Mouse (Mus musculus): ENCODE measurements at regions not wholly inside any gene's neighbourhood (a gene's known extent, or its start where the extent isn't known, plus 50 kb on each side); places are given as distances from the start of the nearest gene placed in this dataset.

DNA sequence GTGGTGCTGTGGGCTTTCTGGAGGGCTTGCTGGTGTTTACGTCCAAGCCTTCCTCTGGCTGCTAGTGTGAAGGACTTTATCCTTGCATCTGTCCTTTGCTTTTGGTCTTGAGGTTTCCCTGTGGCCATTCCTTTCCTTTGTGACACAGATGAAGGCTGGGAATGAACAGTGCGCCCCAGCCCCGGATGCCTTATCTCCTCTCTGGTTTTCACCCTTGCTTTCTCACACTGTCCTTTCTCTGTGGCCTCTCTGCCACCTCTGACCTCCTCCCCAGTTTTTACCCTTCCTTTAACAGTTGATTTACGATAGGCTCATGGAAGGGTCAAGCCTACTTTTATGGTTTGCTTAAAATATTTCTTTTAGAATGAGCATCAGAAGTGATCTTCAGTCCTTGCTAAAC lies 53.2 kb downstream of the Gas1 start:
- in situ Hi-C loops (cut with MboI, MseI), result no loop called here

DNA sequence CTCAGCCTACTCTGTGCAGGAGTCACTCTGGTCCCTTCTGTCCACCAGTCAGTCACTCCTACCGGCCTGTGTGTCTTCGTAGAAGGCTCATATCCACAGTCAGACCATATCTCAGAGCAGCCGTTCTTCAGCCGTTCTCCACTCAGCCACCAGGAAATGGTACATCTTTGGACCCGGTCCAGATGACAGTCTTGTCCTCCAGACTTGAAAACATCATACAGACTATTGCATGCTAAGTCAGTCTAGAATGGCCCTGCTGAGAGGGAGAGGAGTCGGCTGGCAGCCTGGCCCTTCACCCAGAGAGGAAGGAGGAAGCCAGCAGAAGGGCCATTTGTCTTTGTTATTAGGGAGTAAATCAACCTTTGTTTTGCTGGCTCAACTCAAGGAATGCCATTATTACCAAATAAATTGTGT lies 54.0 kb downstream of the Gas1 start:
- in situ Hi-C loops (cut with MboI, MseI), result no loop called here

DNA sequence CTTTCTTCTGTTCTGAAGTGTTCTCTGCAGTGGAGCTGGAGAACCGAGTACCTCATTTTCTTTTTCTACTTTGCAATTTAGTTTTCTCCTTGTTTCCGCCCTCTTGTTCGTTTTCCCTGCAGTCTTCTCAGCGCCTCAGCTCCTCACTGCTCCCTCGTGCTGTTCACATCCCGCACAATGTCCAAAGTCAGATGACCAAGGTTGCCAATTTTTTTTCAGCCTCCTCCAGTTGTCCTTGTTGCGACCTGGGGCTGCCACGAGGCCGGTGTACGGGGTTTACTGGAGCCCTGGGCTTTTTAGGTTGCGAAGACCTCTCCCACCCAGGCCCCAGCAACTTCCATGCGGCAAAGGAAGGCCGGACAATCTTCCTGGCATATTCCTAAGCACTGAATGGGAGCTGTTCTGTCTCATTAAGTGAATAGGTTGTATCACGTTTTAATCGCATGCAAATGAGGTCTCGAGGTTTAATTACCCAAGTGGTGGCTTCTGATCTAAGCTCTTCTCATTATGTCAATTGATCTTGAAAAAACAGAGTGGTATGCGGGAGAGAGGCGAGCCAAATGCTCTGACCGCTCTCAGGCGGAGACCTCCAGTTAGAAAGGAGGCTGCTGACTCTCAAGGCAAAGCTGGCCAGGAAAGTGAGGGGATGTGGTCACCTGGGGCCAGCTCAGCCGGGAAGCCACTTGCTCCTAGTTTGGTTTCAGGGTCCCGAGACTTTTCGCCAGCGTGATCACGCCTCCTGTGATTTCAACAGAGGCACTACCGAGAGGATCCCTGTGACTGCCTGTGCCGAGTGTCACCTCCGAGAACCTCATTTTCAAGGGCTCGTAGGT lies 54.6 kb downstream of the Gas1 start:
- in situ Hi-C loops (cut with MboI, MseI), result no loop called here

DNA sequence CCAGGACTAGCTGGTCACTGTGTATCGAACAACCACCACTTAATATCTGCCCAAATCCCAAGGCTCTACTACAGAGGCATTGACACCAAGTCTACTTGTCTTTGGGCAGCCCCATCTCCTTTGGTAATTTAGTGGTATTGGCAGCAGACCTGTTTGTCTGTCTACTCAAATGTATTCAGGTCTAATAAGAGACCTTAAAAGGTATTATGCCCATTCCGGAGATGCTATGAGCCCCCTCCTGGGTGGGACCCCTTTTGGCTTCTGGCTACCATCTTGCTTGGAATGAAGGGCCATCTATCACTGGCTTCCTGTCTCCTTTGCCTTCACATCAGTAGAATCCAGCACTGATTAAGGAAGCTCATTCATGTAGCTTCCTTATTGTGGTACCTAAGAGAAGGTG lies 65.7 kb downstream of the Gas1 start:
- in situ Hi-C loops (cut with MboI, MseI), result no loop called here

GRCm38 (mm10) chr13:60110079-60110846 lies 66.9 kb downstream of the Gas1 start:
- in situ Hi-C loops (cut with MboI, MseI), result no loop called here

- in situ Hi-C loops (cut with MboI, MseI), result no loop called here
Measured at GRCm38 (mm10) chr13:60105286-60105685, 71.9 kb downstream of the Gas1 start.

DNA sequence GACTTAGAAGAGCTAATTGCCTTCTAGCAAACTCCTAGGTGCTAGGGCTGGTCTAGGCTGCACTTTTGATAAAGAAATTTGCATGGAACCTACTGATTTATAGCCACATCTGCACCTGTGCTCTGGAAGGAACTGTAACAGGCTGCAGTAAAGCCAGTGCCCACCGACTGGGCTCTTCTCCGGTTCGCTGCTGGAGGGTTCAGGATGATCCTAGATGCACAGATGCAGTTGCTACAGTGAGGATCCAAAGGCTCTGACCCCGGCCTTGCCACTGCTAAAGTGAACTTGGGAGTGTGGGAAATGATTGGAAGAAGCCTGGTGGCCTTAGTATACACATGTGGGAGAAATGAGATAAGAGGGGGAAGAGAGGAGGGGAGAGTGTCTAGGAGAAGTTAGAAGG lies 75.5 kb downstream of the Gas1 start:
- in situ Hi-C loops (cut with MboI, MseI), result no loop called here

- in situ Hi-C loops (cut with MboI, MseI), result no loop called here
Measured at GRCm38 (mm10) chr13:60100130-60101112, 76.7 kb downstream of the Gas1 start.

DNA sequence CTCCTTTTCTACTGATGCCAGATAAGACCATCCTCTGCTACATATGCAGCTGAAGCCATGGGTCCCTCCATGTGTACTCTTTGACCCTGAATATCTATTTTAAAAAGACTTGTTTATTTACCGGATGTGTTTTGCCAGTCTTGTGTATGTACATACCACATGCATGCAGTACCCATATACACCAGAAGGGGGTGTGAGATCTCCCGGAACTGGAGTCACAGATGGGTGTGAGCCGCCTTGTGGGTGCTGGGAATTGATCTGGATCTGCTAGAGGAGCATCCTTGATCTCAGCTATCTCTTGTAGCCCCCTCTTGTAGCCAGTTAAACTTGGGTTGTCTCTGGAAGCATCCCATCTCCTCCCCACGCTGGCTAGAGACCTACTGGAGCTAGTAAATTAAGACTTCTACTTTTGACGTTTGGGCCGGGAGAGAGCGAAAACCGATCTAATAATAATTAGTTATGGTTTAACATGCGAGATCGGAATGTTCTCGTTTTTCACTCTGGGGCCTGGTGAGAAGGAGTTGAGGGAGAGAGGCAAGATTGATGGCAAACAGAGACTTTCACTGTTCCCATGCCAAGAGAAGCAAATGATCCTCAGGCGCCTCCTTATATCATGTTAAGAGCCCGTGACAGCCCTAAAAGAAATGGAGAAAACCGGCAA lies 77.6 kb downstream of the Gas1 start:
- in situ Hi-C loops (cut with MboI, MseI), result no loop called here

GRCm38 (mm10) chr13:60098394-60098793 lies 78.8 kb downstream of the Gas1 start:
- in situ Hi-C loops (cut with MboI, MseI), result no loop called here

GRCm38 (mm10) chr13:60097776-60098175 lies 79.4 kb downstream of the Gas1 start:
- in situ Hi-C loops (cut with MboI, MseI), result no loop called here

DNA sequence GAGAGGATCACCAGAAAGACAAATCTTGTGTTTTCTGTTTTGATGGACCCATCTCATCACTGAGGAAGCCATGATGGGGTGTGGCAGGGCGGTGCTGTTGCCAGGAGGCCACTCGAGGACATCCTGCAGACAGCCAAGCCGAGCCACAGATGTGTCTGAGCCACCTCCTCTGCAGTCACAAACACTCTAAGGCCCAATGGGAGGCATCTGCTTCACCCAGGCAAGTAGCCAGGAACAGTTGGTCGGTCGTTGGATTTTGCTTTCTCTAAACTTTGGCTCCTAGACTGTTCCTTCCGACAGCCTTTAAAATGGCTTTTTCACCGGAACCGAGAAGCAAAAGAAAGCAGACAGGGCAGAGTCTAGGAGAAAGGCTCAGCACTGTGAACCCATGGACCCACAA lies 90.5 kb downstream of the Gas1 start:
- in situ Hi-C loops (cut with MboI, MseI), result no loop called here

GRCm38 (mm10) chr13:60084975-60085374 lies 92.2 kb downstream of the Gas1 start:
- in situ Hi-C loops (cut with MboI, MseI), result no loop called here

- in situ Hi-C loops (cut with MboI, MseI), result no loop called here
Measured at GRCm38 (mm10) chr13:60084290-60084689, 92.9 kb downstream of the Gas1 start.

DNA sequence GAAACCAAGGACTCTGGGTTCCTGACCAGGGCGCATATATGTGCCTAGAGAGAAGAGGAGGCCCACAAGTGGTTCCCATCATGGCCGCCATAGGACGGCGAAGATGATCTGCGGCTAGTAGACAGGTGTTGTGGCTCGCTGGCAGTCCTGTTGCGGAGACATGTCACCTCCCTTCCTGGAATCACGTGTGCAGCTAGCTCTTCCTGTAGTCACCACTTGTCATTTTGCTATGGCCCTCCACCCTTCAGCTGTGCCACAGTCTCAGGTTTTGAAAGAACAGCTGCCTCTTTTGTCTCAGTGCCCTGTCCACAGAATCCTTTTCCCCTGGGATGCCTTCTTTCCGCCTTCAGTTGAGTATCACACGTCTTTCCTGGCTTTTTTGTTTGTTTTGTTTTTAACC lies 97.1 kb downstream of the Gas1 start:
- in situ Hi-C loops (cut with MboI, MseI), result no loop called here

GRCm38 (mm10) chr13:60078331-60079050 lies 98.7 kb downstream of the Gas1 start:
- in situ Hi-C loops (cut with MboI, MseI), result no loop called here

- in situ Hi-C loops (cut with MboI, MseI), result no loop called here
Measured at GRCm38 (mm10) chr13:60076147-60076800, 100.9 kb downstream of the Gas1 start.

DNA sequence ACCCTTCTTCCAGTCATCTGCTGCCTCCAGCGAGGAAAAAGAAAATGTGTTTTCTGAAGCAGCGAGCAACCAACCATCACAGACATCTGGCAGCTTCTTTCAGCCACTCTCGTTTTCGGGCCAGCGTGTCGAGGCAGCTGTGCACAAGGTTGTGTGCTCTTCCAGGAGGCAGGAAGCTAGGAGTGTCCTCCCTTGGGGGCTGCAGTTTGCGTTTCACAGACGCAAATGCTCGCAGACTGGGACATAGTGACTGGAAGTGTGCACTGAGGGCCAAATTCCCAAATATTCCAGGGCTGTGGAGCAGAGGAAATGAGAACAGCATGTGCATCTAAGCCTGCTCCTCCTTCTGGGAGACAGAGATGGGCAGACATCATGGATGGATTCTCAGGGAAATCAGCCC lies 105.6 kb downstream of the Gas1 start:
- in situ Hi-C loops (cut with MboI, MseI), result no loop called here

- in situ Hi-C loops (cut with MboI, MseI), result no loop called here
Measured at GRCm38 (mm10) chr13:60069196-60069595, 108.0 kb downstream of the Gas1 start.

- in situ Hi-C loops (cut with MboI, MseI), result no loop called here
Measured at GRCm38 (mm10) chr13:60067325-60067724, 109.8 kb downstream of the Gas1 start.
